Mouse (Mus musculus) brain, embryonic 14.5 days (tissue): ENCODE data around the gene Kcnab2.

Source experiments
- CTCF ChIP-seq: fragments of 200-500 bp; IDR thresholded peaks from 2 replicates; pipeline ENCODE4 v1.5.1; 2012; ENCODE audit warnings: inconsistent platforms, mild to moderate bottlenecking, moderate library complexity, borderline replicate concordance; ENCODE audit not compliant: insufficient read depth, insufficient read length; ENCODE audit errors: extremely low read depth
- POLR2A ChIP-seq: fragments of 200-500 bp; IDR thresholded peaks from 2 replicates; pipeline ENCODE4 v1.6.1; 2012; ENCODE audit warnings: mild to moderate bottlenecking, inconsistent platforms, borderline replicate concordance; ENCODE audit not compliant: poor library complexity, insufficient read depth, insufficient read length, severe bottlenecking; ENCODE audit errors: extremely low read depth

DNA sequence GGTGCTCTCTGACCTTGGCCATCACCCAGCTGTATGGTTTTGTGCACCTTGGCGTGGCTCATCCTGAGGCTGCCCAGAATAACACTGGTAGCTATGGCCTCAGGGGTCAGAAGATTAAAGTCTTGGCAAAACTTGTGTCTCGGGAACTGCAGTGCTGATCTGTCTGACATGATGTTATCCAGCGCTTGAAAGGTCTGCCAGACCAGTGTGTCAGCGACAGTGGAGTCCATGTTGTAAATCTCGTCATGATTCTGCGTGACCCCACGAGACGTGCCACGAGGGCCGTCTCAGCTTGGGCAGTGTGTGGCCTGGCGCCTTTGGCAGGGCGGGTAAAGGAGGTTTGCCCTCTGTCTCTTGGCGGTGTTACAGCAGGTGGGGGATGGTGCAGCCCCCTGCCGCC lies 12.6 kb upstream of the Kcnab2 start:
- TF ChIP-seq CTCF (no peak), POLR2A (no peak)
